Mouse (Mus musculus) layer of hippocampus, postnatal 36 days (tissue): ENCODE measurements around the gene Klk1b4. TPM values are rescaled to one million over a fixed set of nuclear protein-coding genes. Genes with fewer than 3 reads are reported as not detected.

Source experiments
- DNase-seq, 2 experiments: peaks; one replicate each; pipeline ENCODE4 v3.0.0; 2022
- total RNA-seq, 2 experiments: library from RNA; stranded (reverse); gene quantifications; 2 replicates each; pipeline ENCODE4 v1.2.3; 2021

The Klk1b4 gene
- total RNA-seq, 2 experiments from 2014 or later, result not detected

- DNase-seq, result no peak
These were observed 47.7 kb downstream of the Klk1b4 start for GRCm38 (mm10) chr7:44254930-44255329.

GRCm38 (mm10) chr7:44257278-44257677 is 50.0 kb downstream of the Klk1b4 start, which contains the start of gene Acp4:
Acp4 (minus strand) TSS chr7:44257378.
- no peak for DNase-seq

- DNase-seq, result no peak
These were observed 53.2 kb downstream of the Klk1b4 start for GRCm38 (mm10) chr7:44260410-44260809.

GRCm38 (mm10) chr7:44261147-44261546 is 53.9 kb downstream of the Klk1b4 start, which contains the start of gene Gm15517:
Gm15517 (plus strand) TSS chr7:44261447.
- no peak for DNase-seq

Other genes starting within 250 kb of the Klk1b4 start
- not detected for gene Klk1b1, start 240.7 kb upstream of the Klk1b4 start, total RNA-seq
- gene Klk1b9, start 231.4 kb upstream of the Klk1b4 start, total RNA-seq, result not detected
- gene Klk1b11, start 211.6 kb upstream of the Klk1b4 start, total RNA-seq, result not detected
- gene Klk1b26, start 195.3 kb upstream of the Klk1b4 start, total RNA-seq, result not detected
- gene Klk1b27, start 155.1 kb upstream of the Klk1b4 start, total RNA-seq, result not detected
- not detected for gene Klk1b21, start 105.1 kb upstream of the Klk1b4 start, total RNA-seq
- not detected for gene Klk1b22, start 94.8 kb upstream of the Klk1b4 start, total RNA-seq
- not detected for gene Klk1b16, start 70.7 kb upstream of the Klk1b4 start, total RNA-seq
- not detected for gene Klk1b24, start 19.2 kb upstream of the Klk1b4 start, total RNA-seq
- gene Klk1b3, start 9.2 kb upstream of the Klk1b4 start, total RNA-seq, result not detected
- not detected for gene Klk1b5, start 8.5 kb downstream of the Klk1b4 start, total RNA-seq
- not detected for gene Klk1, start 17.9 kb downstream of the Klk1b4 start, total RNA-seq
- not detected for gene Gm36864, start 28.7 kb downstream of the Klk1b4 start, total RNA-seq
- gene 1700028J19Rik, start 39.3 kb downstream of the Klk1b4 start, total RNA-seq, result 1 to 10 TPM in 1 of 2 experiments, under 1 TPM in 1; 0.99 to 1.2 TPM
- gene 2410002F23Rik, start 39.3 kb downstream of the Klk1b4 start, total RNA-seq, result 10 to 100 TPM; 82.0 to 92.1 TPM
- not detected for gene Acp4, start 49.9 kb downstream of the Klk1b4 start, total RNA-seq
- gene Gm15517, start 54.0 kb downstream of the Klk1b4 start, total RNA-seq, result not detected
- 1 to 10 TPM; 2.9 to 3.8 TPM for gene Clec11a, start 99.5 kb downstream of the Klk1b4 start, total RNA-seq
- 100 to 1,000 TPM; 588 to 654 TPM for gene Shank1, start 102.8 kb downstream of the Klk1b4 start, total RNA-seq
- gene Syt3, start 176.7 kb downstream of the Klk1b4 start, total RNA-seq, result 10 to 100 TPM; 84.8 to 92.0 TPM
- 1 to 10 TPM; 3.1 to 3.4 TPM for gene 1700008O03Rik, start 178.4 kb downstream of the Klk1b4 start, total RNA-seq
- gene Lrrc4b, start 221.6 kb downstream of the Klk1b4 start, total RNA-seq, result 100 to 1,000 TPM; 311 to 332 TPM